Mouse (Mus musculus) heart, embryonic 14.5 days (tissue): ENCODE measurements around the gene Ryr1. TPM values are rescaled to one million over a fixed set of nuclear protein-coding genes. Genes with fewer than 3 reads are reported as not detected.
A peak's percentile ranks its signal among the peaks of the same experiment; 100 is the strongest.

Experiments
- ATAC-seq: fragments of 200-750 bp; cut with Nextera tagmentation; 2 replicates; pipeline ENCODE4 v1.8.0; 2017; ENCODE audit warnings: low read depth, moderate TSS enrichment; ENCODE audit not compliant: insufficient number of reproducible peaks, insufficient read depth, low FRiP score
- H3K27ac ChIP-seq, 2 experiments: fragments of 200-500 bp in 1 of 2; fragments of 300-500 bp in 1 of 2; sonication (generic) in 1 of 2; replicated peaks in 1 of 2; 2 replicates each; pipeline ENCODE4 v1.5.1; 2012 to 2014; ENCODE audit warnings: low read depth in 2 of 2, low read length in 2 of 2, control low read depth in 1 of 2, mild to moderate bottlenecking in 1 of 2, mixed read lengths in 1 of 2; ENCODE audit not compliant: control insufficient read depth in 1 of 2, insufficient read depth in 1 of 2
- H3K27me3 ChIP-seq: fragments of 300-500 bp; sonication (generic); 2 replicates; pipeline ENCODE4 v1.6.1; 2014; ENCODE audit warnings: mild to moderate bottlenecking, low read length, control low read depth; ENCODE audit not compliant: control insufficient read depth, insufficient read depth
- H3K36me3 ChIP-seq: fragments of 300-500 bp; sonication (generic); 2 replicates; pipeline ENCODE4 v1.6.1; 2014; ENCODE audit warnings: mild to moderate bottlenecking, control low read depth, low read length, mixed read lengths; ENCODE audit not compliant: control insufficient read depth, insufficient read depth
- H3K4me1 ChIP-seq, 2 experiments: fragments of 200-500 bp in 1 of 2; fragments of 300-500 bp in 1 of 2; sonication (generic) in 1 of 2; 2 replicates each; pipeline ENCODE4 v1.6.1; 2012 to 2014; ENCODE audit warnings: low read length in 2 of 2, control low read depth in 1 of 2, mixed read lengths in 1 of 2; ENCODE audit not compliant: control insufficient read depth in 2 of 2, insufficient read depth in 2 of 2
- H3K4me2 ChIP-seq: fragments of 300-500 bp; sonication (generic); 2 replicates; pipeline ENCODE4 v1.6.1; 2014; ENCODE audit warnings: mild to moderate bottlenecking, low read length
- H3K4me3 ChIP-seq, 2 experiments: fragments of 200-500 bp in 1 of 2; fragments of 300-500 bp in 1 of 2; sonication (generic) in 1 of 2; 2 replicates each; pipeline ENCODE4 v1.5.1; 2012 to 2014; ENCODE audit warnings: low read length in 2 of 2, mild to moderate bottlenecking in 2 of 2, control low read depth in 1 of 2, low read depth in 1 of 2, moderate library complexity in 1 of 2; ENCODE audit not compliant: control insufficient read depth in 1 of 2, insufficient read depth in 1 of 2
- H3K9ac ChIP-seq: fragments of 300-500 bp; sonication (generic); 2 replicates; pipeline ENCODE4 v1.6.1; 2014; ENCODE audit warnings: mild to moderate bottlenecking, low read length
- H3K9me3 ChIP-seq: fragments of 300-500 bp; sonication (generic); 2 replicates; pipeline ENCODE4 v1.6.1; 2016; ENCODE audit warnings: low read length, control low read depth; ENCODE audit not compliant: control insufficient read depth
- WGBS: fragments of 180-500 bp; shearing (Covaris S2); extraction: QIAGEN DNeasy Blood & Tissue Kit; methylation state at CpG from one replicate; pipeline ENCODE4 v1.1.7; 2014; 5-methylcytosine and 5-hydroxymethylcytosine counted together
- polyA plus RNA-seq: library from polyadenylated mRNA; unstranded; fragments of >200 nt; fragmentation: Nextera tagmentation; extraction: Ambion mirVana; gene quantifications from 2 replicates; pipeline ENCODE4 v1.2.1, GENCODE M21; 2014

The Ryr1 gene
- polyA plus RNA-seq, 1 experiment from 2014 or later: 0.08 TPM

GRCm38 (mm10) chr7:29168791-29169230 is 43.8 kb upstream of the Ryr1 start:
- peak overlapping the region; percentile 60 to 68 for H3K4me3 ChIP-seq
- ATAC-seq: no peak
- peaks cover 13% of the 10 kb centered on the region for H3K36me3 ChIP-seq
- H3K9me3 ChIP-seq: no peaks in the 10 kb centered on the region
- WGBS: 0% methylated on average over 14 of the region's 14 CpGs
- peak overlapping the region; percentile 71 for H3K9ac ChIP-seq
- no peak overlapping the region for H3K27ac ChIP-seq
- H3K4me2 ChIP-seq: peak overlapping the region; percentile 82
- peaks cover 44% of the 10 kb centered on the region for H3K27me3 ChIP-seq
- peaks cover 21 to 30% of the 10 kb centered on the region in 2 experiments; a peak in 3 of 4 replicates for H3K4me1 ChIP-seq

- ATAC-seq: no peak
- Histone ChIP-seq H3K4me2 (peak overlapping the region; percentile 82), H3K9ac (peak overlapping the region; percentile 71; the same call in 1 of the 2 replicates), H3K27ac (no peak overlapping the region), H3K4me3 (peak overlapping the region; percentile 3 to 60; a peak in 2 of 4 replicates), H3K36me3 (peaks cover 7% of the 10 kb centered on the region), H3K9me3 (no peaks in the 10 kb centered on the region), H3K27me3 (peaks cover 38% of the 10 kb centered on the region), H3K4me1 (peaks cover 21 to 30% of the 10 kb centered on the region in 2 experiments; a peak in 3 of 4 replicates)
- 4% methylated on average over 10 of the region's 10 CpGs for WGBS
Measured at GRCm38 (mm10) chr7:29168121-29168695, 43.2 kb upstream of the Ryr1 start.

GRCm38 (mm10) chr7:29167656-29168055 is 42.7 kb upstream of the Ryr1 start:
- Histone ChIP-seq H3K4me3 (no peak overlapping the region), H3K27ac (no peak overlapping the region), H3K9me3 (no peaks in the 10 kb centered on the region), H3K27me3 (peaks cover 33% of the 10 kb centered on the region), H3K4me2 (no peak overlapping the region), H3K4me1 (peaks cover 21 to 33% of the 10 kb centered on the region in 2 experiments; a peak in 3 of 4 replicates), H3K36me3 (peaks cover 2% of the 10 kb centered on the region; the same call in 1 of the 2 replicates), H3K9ac (no peak overlapping the region)
- 18% methylated on average over 19 of the region's 19 CpGs for WGBS
- no peak for ATAC-seq

GRCm38 (mm10) chr7:29162750-29163525 is 38.0 kb upstream of the Ryr1 start:
- Histone ChIP-seq H3K36me3 (no peaks in the 10 kb centered on the region), H3K9ac (no peak overlapping the region), H3K27me3 (peaks cover 22% of the 10 kb centered on the region), H3K27ac (no peak overlapping the region), H3K9me3 (no peaks in the 10 kb centered on the region), H3K4me3 (no peak overlapping the region), H3K4me1 (0 out of 4 replicates have a peak, but pooled peaks cover 0 to 5% of the 10 kb centered on the region in 2 experiments), H3K4me2 (no peak overlapping the region)
- WGBS: 18% methylated on average over 9 of the region's 9 CpGs
- peak; percentile 19; the same call in 1 of the 2 replicates for ATAC-seq

GRCm38 (mm10) chr7:29162294-29162693 is 37.3 kb upstream of the Ryr1 start:
- Histone ChIP-seq H3K27me3 (peaks cover 20% of the 10 kb centered on the region), H3K27ac (no peak overlapping the region), H3K9ac (no peak overlapping the region), H3K9me3 (no peaks in the 10 kb centered on the region), H3K36me3 (no peaks in the 10 kb centered on the region), H3K4me3 (no peak overlapping the region), H3K4me2 (no peak overlapping the region), H3K4me1 (0 out of 4 replicates have a peak, but pooled peaks cover 0 to 5% of the 10 kb centered on the region in 2 experiments)
- no peak for ATAC-seq
- 67% methylated on average over 5 of the region's 5 CpGs for WGBS

- Histone ChIP-seq H3K36me3 (no peaks in the 10 kb centered on the region), H3K4me2 (no peak overlapping the region), H3K9me3 (peaks cover 6% of the 10 kb centered on the region; the same call in 1 of the 2 replicates), H3K27ac (no peak overlapping the region), H3K27me3 (peaks cover 16% of the 10 kb centered on the region), H3K4me3 (no peak overlapping the region), H3K9ac (no peak overlapping the region), H3K4me1 (peaks cover 7 to 9% of the 10 kb centered on the region in 2 experiments; a peak in 2 of 4 replicates)
- ATAC-seq: no peak
- 1% methylated on average over 5 of the region's 5 CpGs for WGBS
Measured at GRCm38 (mm10) chr7:29158264-29158663, 33.3 kb upstream of the Ryr1 start.

- H3K9me3 ChIP-seq: peaks cover 6% of the 10 kb centered on the region; the same call in 1 of the 2 replicates
- WGBS: 4% methylated on average over 54 of the region's 68 CpGs
- H3K27ac ChIP-seq: peak within 1 kb of the TSS; percentile 20 to 85; a peak in 3 of 4 replicates
- peaks cover 13% of the 10 kb centered on the region for H3K27me3 ChIP-seq
- peak; percentile 68 for ATAC-seq
- no peaks in the 10 kb centered on the region for H3K36me3 ChIP-seq
- peak within 1 kb of the TSS; percentile 85 for H3K9ac ChIP-seq
- peaks cover 4 to 7% of the 10 kb centered on the region in 2 experiments; a peak in 2 of 4 replicates for H3K4me1 ChIP-seq
- H3K4me2 ChIP-seq: peak within 1 kb of the TSS; percentile 93
- peak within 1 kb of the TSS; percentile 62 to 65 for H3K4me3 ChIP-seq
Measured at GRCm38 (mm10) chr7:29155838-29156782, 31.1 kb upstream of the Ryr1 start, which contains the start of gene Fam98c. Fam98c (minus strand) TSS chr7:29156234.
